Mouse (Mus musculus) heart, embryonic 13.5 days (tissue): Measurements from ENCODE around the gene Med20. TPM values are rescaled to one million over a fixed set of nuclear protein-coding genes. Genes with fewer than 3 reads are reported as not detected.

Experiments used
- ATAC-seq: fragments of 200-750 bp; cut with Nextera tagmentation; 2 replicates; pipeline ENCODE4 v1.8.0; 2017; ENCODE audit warnings: moderate TSS enrichment; ENCODE audit not compliant: insufficient number of reproducible peaks, low FRiP score, low TSS enrichment; ENCODE audit errors: extremely low read depth
- H3K27ac ChIP-seq: fragments of 300-500 bp; sonication (generic); replicated peaks from 2 replicates; pipeline ENCODE4 v1.5.1; 2015; ENCODE audit warnings: moderate library complexity, mild to moderate bottlenecking, inconsistent platforms
- H3K27me3 ChIP-seq: fragments of 300-500 bp; sonication (generic); replicated peaks from 2 replicates; pipeline ENCODE4 v1.6.1; 2015; ENCODE audit warnings: mild to moderate bottlenecking, inconsistent platforms
- H3K36me3 ChIP-seq: fragments of 300-500 bp; sonication (generic); 2 replicates; pipeline ENCODE4 v1.6.1; 2015; ENCODE audit warnings: mild to moderate bottlenecking, inconsistent platforms
- H3K4me1 ChIP-seq: fragments of 300-500 bp; sonication (generic); 2 replicates; pipeline ENCODE4 v1.6.1; 2015; ENCODE audit warnings: inconsistent platforms
- H3K4me2 ChIP-seq: fragments of 300-500 bp; sonication (generic); 2 replicates; pipeline ENCODE4 v1.6.1; 2015; ENCODE audit warnings: inconsistent platforms, mild to moderate bottlenecking, moderate library complexity
- H3K4me3 ChIP-seq: fragments of 300-500 bp; sonication (generic); 2 replicates; pipeline ENCODE4 v1.5.1; 2015; ENCODE audit warnings: moderate library complexity, mild to moderate bottlenecking, inconsistent platforms
- H3K9ac ChIP-seq: fragments of 300-500 bp; sonication (generic); 2 replicates; pipeline ENCODE4 v1.6.1; 2015; ENCODE audit warnings: inconsistent platforms, mild to moderate bottlenecking, moderate library complexity
- H3K9me3 ChIP-seq: fragments of 300-500 bp; sonication (generic); 2 replicates; pipeline ENCODE4 v1.6.1; 2016; ENCODE audit warnings: inconsistent platforms
- WGBS: fragments of 180-500 bp; shearing (Covaris S2); methylation state at CpG from one replicate; pipeline ENCODE4 v1.1.7; 2015; ENCODE audit warnings: mixed read lengths; 5-methylcytosine and 5-hydroxymethylcytosine counted together
- polyA plus RNA-seq: library from polyadenylated mRNA; unstranded; fragments of >200 nt; fragmentation: Nextera tagmentation; extraction: Ambion mirVana; gene quantifications from 2 replicates; pipeline ENCODE4 v1.2.1, GENCODE M21; 2015

Med20 gene
- 25.1 and 27.5 TPM in 2 replicates for polyA plus RNA-seq

DNA sequence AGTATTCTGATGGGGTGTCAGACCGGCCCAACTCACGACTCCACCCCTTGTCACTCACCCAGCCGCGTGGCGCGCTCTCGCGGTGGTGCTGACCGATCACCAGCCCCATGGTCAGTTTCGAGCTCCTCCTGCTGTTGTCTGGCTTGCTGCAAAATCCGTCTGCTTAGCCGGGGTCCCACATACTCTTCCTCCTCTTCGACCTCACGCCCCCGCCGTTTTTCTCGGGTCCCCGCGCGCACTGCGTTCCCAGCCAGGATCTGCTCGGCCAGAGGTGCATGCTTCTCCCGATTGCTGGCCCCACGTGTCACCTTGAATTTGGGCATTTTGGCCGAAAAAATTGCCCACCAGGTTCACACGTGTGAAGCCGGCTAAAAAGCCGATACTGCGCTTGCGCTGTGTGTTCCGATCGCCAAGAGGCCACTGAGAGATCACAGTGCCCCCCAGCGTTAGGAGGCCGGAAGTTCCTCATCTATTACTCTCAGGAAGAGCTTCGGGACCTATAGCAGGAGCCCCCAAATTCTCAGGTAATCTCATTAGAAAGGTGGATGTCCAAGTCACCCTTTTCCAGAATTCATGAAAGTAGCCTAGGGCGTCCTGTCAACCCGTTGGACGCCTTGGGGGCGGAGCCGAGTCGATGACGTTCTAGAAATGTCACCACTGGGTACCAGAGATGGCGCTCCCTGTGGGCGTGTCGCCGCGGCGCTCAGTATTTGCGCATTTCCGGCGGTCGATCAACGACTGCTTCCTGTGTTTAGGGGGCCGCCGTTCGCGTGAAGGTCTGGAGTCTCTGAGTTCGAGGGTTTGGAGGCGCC is at the start of gene Med20, which contains the start of the genes Bysl and Gm20517:
Gene Med20, plus strand, starts transcription at position 734 of the 812 bp plus-strand sequence.
Gene Bysl, minus strand, starts transcription at position 644 of the 812 bp plus-strand sequence.
Gene Gm20517, plus strand, starts transcription at position 741 of the 812 bp plus-strand sequence.
- Histone ChIP-seq H3K36me3 (peaks cover 65% of the 10 kb centered on the region), H3K4me3 (peak within 1 kb of the TSS; percentile 87), H3K4me1 (peaks cover 29% of the 10 kb centered on the region)

DNA sequence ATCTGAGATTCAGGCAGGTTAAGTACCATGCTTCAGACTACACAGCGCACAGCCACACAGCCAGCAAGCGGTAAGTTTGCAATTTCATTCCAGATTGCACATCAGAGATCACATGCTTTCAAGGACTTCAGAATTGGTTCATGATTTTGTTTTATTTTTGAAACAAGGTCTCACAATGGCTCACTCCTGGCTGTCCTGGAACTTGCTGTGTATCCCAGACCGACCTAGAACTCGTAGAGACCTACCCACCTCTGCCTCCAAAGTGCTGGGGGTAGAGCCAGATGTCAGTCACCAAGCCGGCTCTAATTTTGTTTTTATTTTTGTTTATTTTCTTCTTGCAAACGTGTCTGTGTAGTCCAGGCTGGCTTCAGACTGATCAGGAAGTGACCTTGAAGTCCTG is 48.5 kb upstream of the Med20 start:
- Histone ChIP-seq H3K4me2 (no peak overlapping the region), H3K4me1 (peaks cover 20% of the 10 kb centered on the region), H3K27ac (no peak overlapping the region), H3K9me3 (no peaks in the 10 kb centered on the region), H3K27me3 (no peaks in the 10 kb centered on the region), H3K4me3 (no peak overlapping the region), H3K36me3 (no peaks in the 10 kb centered on the region), H3K9ac (no peak overlapping the region)
- no peak for ATAC-seq
- 81% methylated on average over 6 of the region's 6 CpGs for WGBS

More for the DNA sequence above, at the start of gene Med20, which contains the start of the genes Bysl and Gm20517:
- peak within 1 kb of the TSS; percentile 92 for H3K4me2 ChIP-seq
- WGBS: under 1% methylated on average over 59 of the region's 59 CpGs
- H3K9me3 ChIP-seq: no peaks in the 10 kb centered on the region
- H3K27ac ChIP-seq: peak within 1 kb of the TSS; percentile 81
- ATAC-seq: peak; percentile 88
- peak within 1 kb of the TSS; percentile 92 for H3K9ac ChIP-seq
- H3K27me3 ChIP-seq: no peaks in the 10 kb centered on the region

DNA sequence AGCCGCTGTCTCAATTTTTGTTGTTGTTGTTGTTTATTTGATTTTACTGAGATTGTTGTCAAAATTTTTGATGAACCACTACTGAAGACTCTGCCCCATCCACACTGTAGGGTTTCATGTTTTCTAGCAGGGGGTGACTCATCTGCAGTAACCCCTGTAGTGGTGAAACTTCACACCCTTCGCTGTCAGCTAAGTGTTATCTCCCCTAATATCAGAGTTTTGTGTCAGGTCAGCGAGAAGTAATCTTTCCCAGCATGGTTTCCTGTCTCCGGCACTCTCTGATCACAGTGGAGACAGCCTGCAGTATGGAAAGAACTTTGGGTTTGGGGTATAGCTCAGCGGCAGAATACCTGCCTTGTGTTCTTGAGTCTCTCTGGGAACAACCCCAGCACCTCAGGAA is 46.8 kb upstream of the Med20 start:
- Histone ChIP-seq H3K9me3 (no peaks in the 10 kb centered on the region), H3K4me2 (no peak overlapping the region), H3K4me3 (no peak overlapping the region), H3K4me1 (peaks cover 13% of the 10 kb centered on the region), H3K27me3 (no peaks in the 10 kb centered on the region), H3K36me3 (no peaks in the 10 kb centered on the region), H3K9ac (no peak overlapping the region), H3K27ac (no peak overlapping the region)
- ATAC-seq: no peak
- 56% methylated on average over 5 of the region's 5 CpGs for WGBS

DNA sequence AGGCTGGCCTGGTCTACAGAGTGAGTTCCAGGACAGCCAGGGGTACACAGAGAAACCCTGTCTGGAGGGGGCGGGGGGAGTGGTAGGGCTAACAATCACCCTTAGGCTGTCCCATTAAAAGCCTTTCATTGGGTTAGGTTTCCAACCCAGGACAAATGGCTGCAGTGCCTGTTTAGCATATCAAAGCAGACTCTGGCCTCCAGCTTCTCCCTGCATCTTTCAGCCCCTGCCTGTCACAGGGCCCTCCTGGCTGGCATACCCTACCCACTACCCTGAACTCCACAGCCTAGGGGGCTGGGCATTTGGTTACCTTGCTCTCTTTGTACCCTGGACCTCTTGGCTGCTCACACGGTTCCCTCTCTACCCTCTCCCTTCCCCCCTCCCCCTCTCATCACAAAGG is 45.2 kb upstream of the Med20 start:
- H3K27me3 ChIP-seq: no peaks in the 10 kb centered on the region
- H3K9me3 ChIP-seq: no peaks in the 10 kb centered on the region
- no peaks in the 10 kb centered on the region for H3K36me3 ChIP-seq
- no peak overlapping the region for H3K9ac ChIP-seq
- ATAC-seq: no peak
- 0 out of 2 replicates have a peak, but pooled peaks cover 7% of the 10 kb centered on the region for H3K4me1 ChIP-seq
- no peak overlapping the region for H3K4me3 ChIP-seq
- 45% methylated on average over 2 of the region's 2 CpGs for WGBS
- no peak overlapping the region for H3K27ac ChIP-seq
- no peak overlapping the region for H3K4me2 ChIP-seq

DNA sequence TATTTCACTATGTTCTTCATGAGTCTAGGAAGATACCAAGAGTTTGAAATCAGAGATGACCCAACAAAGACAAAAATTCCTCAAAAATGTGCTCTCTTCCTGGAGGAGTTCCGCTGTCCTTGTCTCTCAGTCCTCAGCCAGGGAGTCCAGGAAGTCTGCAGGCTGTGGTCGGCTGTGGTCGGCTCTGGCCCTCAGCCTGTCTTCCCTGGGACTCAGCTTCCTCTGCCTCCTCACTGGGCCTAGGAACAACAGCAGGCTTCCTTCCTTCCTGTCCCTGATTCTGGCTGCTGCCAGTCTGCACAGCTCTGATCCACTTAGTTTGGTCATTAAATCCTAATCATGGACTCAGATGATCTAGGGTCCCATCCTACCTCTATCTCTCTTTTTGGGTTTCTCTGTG is 44.1 kb upstream of the Med20 start:
- Histone ChIP-seq H3K9me3 (no peaks in the 10 kb centered on the region), H3K4me2 (no peak overlapping the region), H3K4me3 (no peak overlapping the region), H3K27ac (peak overlapping the region; percentile 76), H3K27me3 (no peaks in the 10 kb centered on the region), H3K36me3 (no peaks in the 10 kb centered on the region), H3K9ac (0 out of 2 replicates have a peak overlapping the region, but pooled peaks have one; percentile 11), H3K4me1 (0 out of 2 replicates have a peak, but pooled peaks cover 7% of the 10 kb centered on the region)
- ATAC-seq: no peak
- 48% methylated on average over 3 of the region's 3 CpGs for WGBS

DNA sequence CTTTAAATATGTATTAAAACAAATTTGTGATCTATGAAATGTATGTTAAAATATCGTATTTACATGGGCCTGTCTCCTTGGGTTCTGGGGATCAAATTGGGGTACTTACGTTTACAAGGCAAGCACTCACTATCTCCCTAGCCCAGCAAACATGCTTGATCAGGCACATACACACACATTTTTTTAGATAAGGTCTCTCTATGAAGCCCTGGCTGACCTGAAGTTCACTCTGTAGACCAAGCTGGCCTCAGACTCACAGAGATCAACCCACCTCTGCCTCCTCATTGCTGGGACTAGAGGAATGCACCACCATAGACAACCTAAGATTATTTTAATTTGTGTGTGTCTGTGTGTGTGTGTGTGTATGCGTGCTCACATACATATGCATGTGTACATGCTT is 43.0 kb upstream of the Med20 start:
- no peak for ATAC-seq
- Histone ChIP-seq H3K36me3 (no peaks in the 10 kb centered on the region), H3K27ac (no peak overlapping the region), H3K4me2 (no peak overlapping the region), H3K4me3 (no peak overlapping the region), H3K9ac (no peak overlapping the region), H3K9me3 (no peaks in the 10 kb centered on the region), H3K27me3 (no peaks in the 10 kb centered on the region), H3K4me1 (0 out of 2 replicates have a peak, but pooled peaks cover 7% of the 10 kb centered on the region)
- WGBS: 76% methylated on average over 3 of the region's 3 CpGs

DNA sequence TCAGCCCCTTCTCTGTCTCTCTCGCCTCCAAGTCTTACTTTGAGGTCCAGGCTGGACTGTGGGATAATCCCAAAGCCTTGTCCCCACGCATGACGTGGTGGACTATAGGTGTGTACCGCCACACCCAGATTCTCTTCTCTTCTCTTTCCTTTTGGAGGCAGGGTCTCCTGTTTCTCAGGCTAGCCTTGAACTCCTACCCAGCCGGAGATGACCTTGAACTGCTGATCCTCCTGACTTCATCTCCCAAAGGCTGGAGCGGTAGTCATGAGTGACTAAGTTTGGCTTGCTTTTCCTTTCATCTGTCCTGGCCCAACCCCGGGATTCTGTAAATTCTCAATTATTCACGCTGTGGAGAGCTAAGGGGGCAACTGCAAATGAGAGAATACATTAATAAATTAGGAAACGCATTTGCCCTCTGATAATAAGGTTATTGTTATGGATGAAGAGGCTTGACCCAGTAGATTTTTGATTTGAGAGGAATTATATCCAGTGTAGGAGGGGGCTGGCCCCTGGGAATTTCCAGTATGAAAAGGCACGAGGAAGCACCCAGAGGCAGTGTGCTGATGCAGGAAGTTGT is 42.3 kb upstream of the Med20 start:
- H3K4me3 ChIP-seq: no peak overlapping the region
- no peaks in the 10 kb centered on the region for H3K27me3 ChIP-seq
- ATAC-seq: no peak
- WGBS: 82% methylated on average over 10 of the region's 10 CpGs
- no peak overlapping the region for H3K4me2 ChIP-seq
- H3K9ac ChIP-seq: no peak overlapping the region
- H3K4me1 ChIP-seq: 0 out of 2 replicates have a peak, but pooled peaks cover 7% of the 10 kb centered on the region
- H3K27ac ChIP-seq: no peak overlapping the region
- no peaks in the 10 kb centered on the region for H3K9me3 ChIP-seq
- no peaks in the 10 kb centered on the region for H3K36me3 ChIP-seq

DNA sequence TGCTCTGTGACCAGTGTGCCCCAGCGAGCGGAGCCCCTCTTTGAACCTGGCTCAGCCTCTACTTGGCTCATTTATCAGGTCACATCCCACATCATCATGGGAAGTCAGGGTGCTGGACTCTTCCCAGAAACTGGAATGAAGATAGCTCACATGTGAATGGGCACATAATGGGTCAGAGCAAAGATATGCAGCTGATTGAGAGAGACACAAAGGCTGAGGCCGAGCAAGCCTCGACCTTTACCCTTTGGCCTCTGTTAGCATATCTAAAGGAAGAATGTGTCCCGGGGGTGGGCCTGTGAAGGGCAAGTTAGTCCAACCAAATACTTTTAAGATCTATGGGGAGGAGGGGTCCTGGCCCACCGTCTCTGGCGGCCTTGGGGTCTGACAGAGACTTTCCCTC is 39.8 kb upstream of the Med20 start:
- Histone ChIP-seq H3K4me1 (0 out of 2 replicates have a peak, but pooled peaks cover 7% of the 10 kb centered on the region), H3K9me3 (no peaks in the 10 kb centered on the region), H3K4me3 (no peak overlapping the region), H3K27me3 (no peaks in the 10 kb centered on the region), H3K36me3 (no peaks in the 10 kb centered on the region), H3K9ac (no peak overlapping the region), H3K4me2 (no peak overlapping the region), H3K27ac (no peak overlapping the region)
- ATAC-seq: no peak
- WGBS: 49% methylated on average over 7 of the region's 7 CpGs

DNA sequence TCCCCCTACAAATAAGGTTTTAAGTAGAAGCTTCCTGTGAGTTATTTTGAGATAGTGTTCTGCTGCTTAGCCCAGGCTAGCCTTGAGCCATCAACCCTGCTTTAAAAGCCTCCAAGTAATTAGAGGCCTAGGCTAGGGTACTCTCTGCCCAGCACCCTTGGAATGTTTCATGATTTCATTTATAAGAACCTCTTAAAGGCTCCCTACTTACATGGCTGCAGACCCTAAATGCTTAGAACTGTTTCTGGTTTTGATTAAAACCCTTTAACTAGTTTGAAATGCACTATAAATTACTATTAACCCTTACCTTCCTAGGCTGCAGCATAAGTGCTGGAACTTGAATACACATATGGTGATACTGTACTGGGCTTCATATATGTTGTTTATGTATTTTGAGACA is 38.9 kb upstream of the Med20 start:
- H3K27me3 ChIP-seq: no peaks in the 10 kb centered on the region
- H3K9me3 ChIP-seq: no peaks in the 10 kb centered on the region
- H3K4me3 ChIP-seq: no peak overlapping the region
- 0 out of 2 replicates have a peak, but pooled peaks cover 3% of the 10 kb centered on the region for H3K4me1 ChIP-seq
- no peak for ATAC-seq
- no peak overlapping the region for H3K27ac ChIP-seq
- H3K9ac ChIP-seq: no peak overlapping the region
- no peak overlapping the region for H3K4me2 ChIP-seq
- no peaks in the 10 kb centered on the region for H3K36me3 ChIP-seq

DNA sequence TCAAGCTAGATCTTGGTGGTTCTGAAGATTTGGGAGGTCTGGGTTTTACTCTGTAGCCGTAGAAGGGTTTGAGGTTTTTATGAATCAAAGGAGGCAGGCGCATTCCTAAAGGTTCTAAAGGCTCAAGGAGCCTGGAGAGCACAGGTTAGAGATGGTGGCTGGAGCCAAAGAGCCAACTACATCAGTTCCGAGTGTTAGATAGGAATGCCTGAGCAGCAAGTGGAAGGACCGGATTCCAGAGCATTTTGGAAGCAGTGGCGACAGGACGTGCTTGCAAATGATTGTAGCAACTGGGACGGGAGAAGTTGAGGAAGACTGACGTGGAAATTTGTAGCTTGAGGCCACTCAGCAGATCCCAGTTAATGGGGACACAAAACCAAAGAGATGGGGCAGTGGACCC is 37.4 kb upstream of the Med20 start:
- 56% methylated on average over 8 of the region's 8 CpGs for WGBS
- Histone ChIP-seq H3K27me3 (no peaks in the 10 kb centered on the region), H3K9ac (no peak overlapping the region), H3K4me1 (no peaks in the 10 kb centered on the region), H3K36me3 (no peaks in the 10 kb centered on the region), H3K4me3 (no peak overlapping the region), H3K27ac (no peak overlapping the region), H3K9me3 (no peaks in the 10 kb centered on the region), H3K4me2 (no peak overlapping the region)
- ATAC-seq: no peak

DNA sequence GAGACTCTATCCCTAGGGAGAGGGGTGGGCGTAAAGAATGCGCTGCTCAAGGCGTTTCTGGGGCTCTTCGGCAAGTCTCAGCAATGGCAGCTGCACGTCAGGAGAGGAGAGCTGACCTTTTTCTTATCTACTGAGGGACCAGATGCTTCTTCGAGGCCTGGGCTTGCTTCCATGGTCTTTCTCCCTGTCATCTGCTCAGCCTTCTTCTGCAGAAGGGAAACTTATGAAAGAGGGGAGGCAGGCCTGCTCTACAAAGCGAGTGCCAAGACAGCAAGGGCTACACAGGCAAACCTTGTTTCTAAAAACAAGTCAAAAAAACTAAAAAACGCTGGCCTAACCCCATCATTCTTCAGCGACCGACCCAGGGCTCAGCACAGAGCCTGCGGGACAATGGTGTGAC is 36.6 kb upstream of the Med20 start:
- Histone ChIP-seq H3K4me2 (no peak overlapping the region), H3K4me1 (no peaks in the 10 kb centered on the region)

More for the DNA sequence above, 36.6 kb upstream of the Med20 start:
- Histone ChIP-seq H3K27me3 (no peaks in the 10 kb centered on the region), H3K36me3 (no peaks in the 10 kb centered on the region), H3K27ac (no peak overlapping the region), H3K9ac (no peak overlapping the region), H3K4me3 (no peak overlapping the region), H3K9me3 (no peaks in the 10 kb centered on the region)
- 56% methylated on average over 11 of the region's 11 CpGs for WGBS
- ATAC-seq: no peak
